ENCODE assay signal across 17 mouse cellular contexts in the genomic region with DNA sequence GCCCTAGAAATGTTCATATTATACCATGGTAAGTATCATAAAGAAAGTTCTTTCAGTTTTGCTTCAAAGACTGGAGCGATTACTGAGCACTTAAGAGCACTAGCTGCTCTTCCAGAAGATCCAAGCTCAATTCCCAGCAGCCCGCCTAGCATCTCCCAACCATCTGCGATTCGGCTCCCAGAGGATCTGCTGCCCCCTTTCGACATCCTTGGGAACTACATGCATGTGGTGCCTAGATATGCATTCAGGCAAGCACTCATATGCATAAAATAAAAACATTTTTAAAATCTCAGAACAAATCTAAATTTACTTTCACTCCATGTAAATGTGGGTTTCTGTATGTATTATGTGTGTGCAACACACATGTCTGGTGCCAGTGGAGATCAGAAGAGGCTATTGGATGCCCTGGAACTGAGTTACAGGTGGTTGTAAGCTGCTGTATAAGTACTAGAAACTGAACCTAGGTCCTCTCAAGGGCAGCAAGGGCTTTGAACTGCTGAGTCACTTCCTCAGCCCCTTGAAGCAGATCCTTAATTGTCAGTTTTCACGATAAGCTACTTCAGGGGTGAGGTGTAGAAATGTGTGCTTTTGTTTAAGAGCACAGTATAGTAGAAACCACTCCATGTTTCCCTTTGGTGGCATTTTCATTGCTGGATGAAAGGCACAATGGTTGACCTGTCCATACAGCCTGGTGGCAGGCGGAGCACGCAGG.
DNase-seq lines count a peak whose midpoint lies in the region; ATAC-seq and TF ChIP-seq lines count a peak whose summit lies in the region.
"Had no signal": no experiment of that assay in that cellular context is flagged by ENCODE, and none has a peak within 500 bp of the region (broad histone marks: within the 10 kb centered on the region; RNA-seq: fewer than 3 reads in every experiment).

No protein-coding gene starts in this region.

- no peak overlapping the region for H3K9ac ChIP-seq in liver, adult 2 months (ENCODE audit: low read depth, low read length)
- H3K9ac ChIP-seq in liver, embryonic 11.5 days (ENCODE audit: low read depth, low read length), result no peak overlapping the region
- H3K9ac ChIP-seq: embryonic facial prominence, embryonic 15.5 days; heart, embryonic 13.5 days; hindbrain, embryonic 13.5 days; kidney, embryonic 15.5 days; limb, embryonic 13.5 days; neural tube, embryonic 15.5 days had no signal

- H3K36me3 ChIP-seq in liver, adult 2 months (ENCODE audit: control insufficient read depth, insufficient read depth, low read length), result no peaks in the 10 kb centered on the region
- H3K36me3 ChIP-seq in liver, embryonic 11.5 days (ENCODE audit: control insufficient read depth, insufficient read depth, low read length), result no peaks in the 10 kb centered on the region
- H3K36me3 ChIP-seq in E14TG2a.4 (ENCODE audit: insufficient read depth, low read length) (no peaks in the 10 kb centered on the region), G1E (replicated peaks) (no peaks in the 10 kb centered on the region)
- H3K36me3 ChIP-seq: embryonic facial prominence, embryonic 15.5 days; heart, embryonic 13.5 days; hindbrain, embryonic 13.5 days; kidney, embryonic 15.5 days; limb, embryonic 13.5 days; neural tube, embryonic 15.5 days had no signal

- no peaks in the 10 kb centered on the region for H3K9me3 ChIP-seq in liver, embryonic 11.5 days (ENCODE audit: control insufficient read depth, low read length)
- H3K9me3 ChIP-seq in E14TG2a.4 (ENCODE audit: low read length) (no peaks in the 10 kb centered on the region), G1E (replicated peaks) (no peaks in the 10 kb centered on the region)
- H3K9me3 ChIP-seq: embryonic facial prominence, embryonic 15.5 days; hindbrain, embryonic 13.5 days; kidney, embryonic 15.5 days; limb, embryonic 13.5 days; neural tube, embryonic 15.5 days had no signal

- no peak overlapping the region for H3K4me3 ChIP-seq in liver, adult 2 months (ENCODE audit: insufficient read depth, low read depth, low read length)
- H3K4me3 ChIP-seq in liver, embryonic 11.5 days (ENCODE audit: low read depth, low read length), result no peak overlapping the region
- H3K4me3 ChIP-seq in E14TG2a.4 (replicated peaks; ENCODE audit: low read length) (no peak overlapping the region), G1E (ENCODE audit: low read depth, low read length) (no peak overlapping the region)
- H3K4me3 ChIP-seq: embryonic facial prominence, embryonic 15.5 days; heart, embryonic 13.5 days; hindbrain, embryonic 13.5 days; kidney, embryonic 15.5 days; limb, embryonic 13.5 days; neural tube, embryonic 15.5 days had no signal

- H3K27me3 ChIP-seq in liver, adult 2 months (ENCODE audit: control insufficient read depth, insufficient read depth, low read length), result no peaks in the 10 kb centered on the region
- no peaks in the 10 kb centered on the region for H3K27me3 ChIP-seq in liver, embryonic 11.5 days (replicated peaks; ENCODE audit: control insufficient read depth, insufficient read depth, low read length)
- H3K27me3 ChIP-seq in E14TG2a.4 (ENCODE audit: insufficient read depth, low read length) (0 out of 2 replicates have a peak, but pooled peaks cover 3% of the 10 kb centered on the region), G1E (ENCODE audit: insufficient read depth, low read length) (no peaks in the 10 kb centered on the region; the same call in 1 of the 2 replicates)
- H3K27me3 ChIP-seq: embryonic facial prominence, embryonic 15.5 days; heart, embryonic 13.5 days; hindbrain, embryonic 13.5 days; kidney, embryonic 15.5 days; limb, embryonic 13.5 days; neural tube, embryonic 15.5 days had no signal

- 88% methylated on average over 8 of the region's 8 CpGs for WGBS in liver, adult 2 months
- 79% methylated on average over 8 of the region's 8 CpGs for WGBS in liver, embryonic 11.5 days

- DNase-seq in liver, adult 2 months (ENCODE audit: extremely low read depth, low read depth, low spot score), result no peak
- DNase-seq in liver, embryonic 11.5 days (ENCODE audit: low spot score), result no peak
- DNase-seq in G1E (ENCODE audit: low spot score), result no peak
- DNase-seq in ovary, postnatal 10 days (ENCODE audit: low spot score), result no peak
- DNase-seq in kidney, postnatal 10 days, result no peak
- DNase-seq: adrenal gland, postnatal 14 days; cerebellum, adult 11 months; gastrocnemius, postnatal 10 days had no signal

- peak; percentile 34; the same call in 1 of the 2 replicates for TF ChIP-seq CTCF in liver, adult 2 months (IDR thresholded peaks at IDR 0.05; ENCODE audit: low read depth, low read length)
- TF ChIP-seq CTCF in E14TG2a.4 (conservative IDR thresholded peaks at IDR 0.05; ENCODE audit: low read length) (peak; percentile 87), G1E (IDR thresholded peaks at IDR 0.05; ENCODE audit: low read depth, low read length) (peak; percentile 31; the same call in 1 of the 2 replicates)

- ATAC-seq in liver, embryonic 11.5 days (replicated peaks; ENCODE audit: low FRiP score), result no peak
- no peak for ATAC-seq in G1E (ENCODE audit: extremely low read depth, insufficient number of reproducible peaks, low FRiP score, poor library complexity, severe bottlenecking)
- ATAC-seq in megakaryocyte progenitor cell, adult 5-6 weeks (replicated peaks; ENCODE audit: poor library complexity), result peak; percentile 50; the same call in 1 of the 2 replicates
- ATAC-seq: forebrain, embryonic 14.5 days had no signal

- no peak overlapping the region for H3K27ac ChIP-seq in liver, adult 2 months (replicated peaks; ENCODE audit: insufficient read depth, low read depth, low read length)
- no peak overlapping the region for H3K27ac ChIP-seq in liver, embryonic 11.5 days (ENCODE audit: low read depth, low read length)
- H3K27ac ChIP-seq: embryonic facial prominence, embryonic 15.5 days; heart, embryonic 13.5 days; hindbrain, embryonic 13.5 days; kidney, embryonic 15.5 days; limb, embryonic 13.5 days; neural tube, embryonic 15.5 days had no signal

- no peak for TF ChIP-seq POLR2A in liver, adult 2 months (IDR thresholded peaks at IDR 0.05; ENCODE audit: extremely low read depth, insufficient read depth, low read length)

- no peak overlapping the region for H3K4me2 ChIP-seq in liver, embryonic 11.5 days
- H3K4me2 ChIP-seq: embryonic facial prominence, embryonic 15.5 days; heart, embryonic 13.5 days; hindbrain, embryonic 13.5 days; kidney, embryonic 15.5 days; limb, embryonic 13.5 days; neural tube, embryonic 15.5 days had no signal

- H3K79me2 ChIP-seq in liver, adult 2 months (ENCODE audit: control insufficient read depth, insufficient read depth, low read length), result no peaks in the 10 kb centered on the region

- no peaks in the 10 kb centered on the region; the same call in 1 of the 2 replicates for H3K4me1 ChIP-seq in liver, adult 2 months (ENCODE audit: control insufficient read depth, insufficient read depth, low read length)
- H3K4me1 ChIP-seq in liver, embryonic 11.5 days (replicated peaks; ENCODE audit: control insufficient read depth, insufficient read depth, low read length), result no peaks in the 10 kb centered on the region
- H3K4me1 ChIP-seq in E14TG2a.4 (replicated peaks; ENCODE audit: low read depth, low read length) (no peaks in the 10 kb centered on the region), G1E (ENCODE audit: insufficient read depth, low read depth, low read length) (no peaks in the 10 kb centered on the region)
- H3K4me1 ChIP-seq: embryonic facial prominence, embryonic 15.5 days; heart, embryonic 13.5 days; hindbrain, embryonic 13.5 days; kidney, embryonic 15.5 days; neural tube, embryonic 15.5 days had no signal

Comparison
In these comparisons a context has a peak if more than half of its experiments do, and no peak if none do; other contexts are left out.
1. CTCF ChIP-seq: peak in every context shown above with its lines; median percentile 87 in E14TG2a.4; 34 in liver, adult 2 months; 31 in G1E.